Mouse (Mus musculus) left cerebral cortex, adult 11 months (tissue): ENCODE measurements around the gene Mib2.
"Not testable (repeated sequence)": the region's sequence is repeated elsewhere in the genome, so short reads cannot be mapped to it uniquely, and the experiment has no call there.

Experiments
- DNase-seq: peaks from one replicate; pipeline ENCODE4 v3.0.0; 2022; ENCODE audit warnings: low spot score

Mib2 gene

GRCm38 (mm10) chr4:155670236-155670635 is 1.2 kb upstream of the Mib2 start:
- DNase-seq = not testable (repeated sequence)

GRCm38 (mm10) chr4:155669598-155670075 is 639 bp upstream of the Mib2 start:
- no peak for DNase-seq

- no peak for DNase-seq
Measured at GRCm38 (mm10) chr4:155666903-155667302, 2.1 kb downstream of the Mib2 start.

- DNase-seq = no peak
Measured at GRCm38 (mm10) chr4:155660641-155661040, 8.4 kb downstream of the Mib2 start.

GRCm38 (mm10) chr4:155658961-155659360 is 10.0 kb downstream of the Mib2 start:
- DNase-seq = no peak

- DNase-seq = no peak
Measured at GRCm38 (mm10) chr4:155656214-155656751, 12.7 kb downstream of the Mib2 start.

- no peak for DNase-seq
Measured at GRCm38 (mm10) chr4:155654456-155655298, 14.3 kb downstream of the Mib2 start.

- no peak for DNase-seq
Measured at GRCm38 (mm10) chr4:155654183-155654455, 14.9 kb downstream of the Mib2 start.

- DNase-seq = no peak
Measured at GRCm38 (mm10) chr4:155653451-155654182, 15.4 kb downstream of the Mib2 start.

GRCm38 (mm10) chr4:155653086-155653450 is 15.9 kb downstream of the Mib2 start, which contains the start of gene Mmp23:
Gene Mmp23 (minus strand): TSS chr4:155653384.
- no peak for DNase-seq

- no peak for DNase-seq
Measured at GRCm38 (mm10) chr4:155652283-155653085, 16.5 kb downstream of the Mib2 start.

GRCm38 (mm10) chr4:155651553-155652269 is 17.3 kb downstream of the Mib2 start:
- no peak for DNase-seq

GRCm38 (mm10) chr4:155649355-155649754 is 19.6 kb downstream of the Mib2 start:
- DNase-seq = no peak

- no peak for DNase-seq
Measured at GRCm38 (mm10) chr4:155645721-155646120, 23.3 kb downstream of the Mib2 start.

- DNase-seq = not testable (repeated sequence)
Measured at GRCm38 (mm10) chr4:155645308-155645707, 23.7 kb downstream of the Mib2 start, which contains the start of gene Gm10563. Gene Gm10563 (minus strand): TSS chr4:155645408.

GRCm38 (mm10) chr4:155643531-155643930 is 25.5 kb downstream of the Mib2 start:
- no peak for DNase-seq

GRCm38 (mm10) chr4:155635766-155636499 is 33.1 kb downstream of the Mib2 start:
- no peak for DNase-seq

GRCm38 (mm10) chr4:155630267-155630666 is 38.7 kb downstream of the Mib2 start:
- DNase-seq = no peak

- peak; percentile 94 for DNase-seq
Measured at GRCm38 (mm10) chr4:155624338-155625291, 44.4 kb downstream of the Mib2 start, which contains the start of gene Cdk11b. Gene Cdk11b (plus strand): TSS chr4:155624854.
